Mouse (Mus musculus): ENCODE data around the gene Fam180a.

DNA sequence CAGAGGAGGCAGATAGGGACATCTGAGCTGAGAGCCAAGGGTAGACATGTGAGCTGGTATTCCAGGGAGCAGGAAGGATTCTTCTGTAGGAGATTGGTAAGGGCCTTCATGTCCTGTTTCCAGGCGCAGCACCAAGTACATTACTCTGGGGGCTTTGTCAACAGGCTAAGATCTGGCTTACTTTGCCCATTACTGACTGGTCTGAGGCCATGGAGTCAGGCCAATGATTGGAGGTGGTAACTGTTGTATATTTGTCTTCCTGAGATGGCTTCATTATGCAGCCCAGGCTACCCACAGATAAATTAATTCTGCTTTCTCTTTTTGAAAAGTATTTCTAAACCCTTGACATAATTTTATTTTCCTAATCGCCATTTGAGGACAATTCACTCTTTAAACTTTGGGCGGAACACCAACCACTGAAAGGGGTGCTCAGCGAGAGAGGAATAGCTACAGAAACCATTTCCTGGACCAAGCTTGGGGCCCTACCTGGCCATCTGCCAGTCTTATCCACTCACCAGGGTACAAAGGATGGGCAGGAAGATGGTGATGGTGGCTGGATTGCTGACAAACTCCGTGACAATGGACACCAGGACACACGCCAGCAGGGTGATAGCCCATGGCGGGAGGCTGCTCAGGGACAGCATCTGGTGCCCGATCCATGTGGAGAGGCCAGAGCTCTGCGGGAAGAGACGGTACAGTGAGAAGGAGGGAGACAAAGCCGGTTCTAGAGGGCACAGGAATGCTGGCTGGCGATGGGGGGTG is 54.7 kb downstream of the Fam180a start:
- TF ChIP-seq CTCF (IDR thresholded peaks at IDR 0.05; ENCODE audit: low read depth, low read length) = no peak
- TF ChIP-seq POLR2A (IDR thresholded peaks at IDR 0.05; ENCODE audit: extremely low read depth, insufficient read depth, low read length) = no peak

All from liver, adult 2 months (tissue).